8 mouse cellular contexts compared by ENCODE assay signal in the genomic region with DNA sequence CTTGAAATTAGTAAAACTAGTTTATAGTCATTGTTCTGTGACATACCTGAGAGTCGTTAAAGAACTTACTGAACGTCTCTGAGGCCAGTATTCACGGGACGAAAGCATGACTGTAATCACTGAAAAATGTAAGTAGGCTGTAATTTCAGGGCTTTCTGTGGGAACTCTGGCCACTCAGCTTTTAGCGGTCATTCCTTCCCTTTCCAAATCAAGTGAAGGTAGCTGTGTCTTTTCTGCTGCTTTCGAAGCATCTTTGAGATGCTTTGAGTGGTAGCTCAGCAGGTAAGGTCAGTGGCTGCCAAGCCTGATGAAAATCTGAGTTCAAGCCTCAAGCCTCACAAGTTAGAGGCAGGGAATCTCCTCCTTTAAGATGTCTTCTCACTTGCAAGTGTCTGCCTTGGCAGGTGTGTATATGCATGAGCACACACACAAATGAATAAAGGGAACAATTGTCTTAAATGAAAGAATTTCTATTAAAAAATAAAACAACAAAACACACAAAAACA. TPM values are rescaled to one million over a fixed set of nuclear protein-coding genes. Genes with fewer than 3 reads are reported as not detected.
DNase-seq lines count a peak whose midpoint lies in the region; ATAC-seq and TF ChIP-seq lines count a peak whose summit lies in the region.

No protein-coding gene starts in this region.

- H3K9me3 ChIP-seq in hindbrain, embryonic 12.5 days (replicated peaks), result no peaks in the 10 kb centered on the region
- no peaks in the 10 kb centered on the region for H3K9me3 ChIP-seq in hindbrain, embryonic 14.5 days (ENCODE audit: control insufficient read depth, low read length)
- no peaks in the 10 kb centered on the region for H3K9me3 ChIP-seq in limb, embryonic 14.5 days (ENCODE audit: control insufficient read depth, low read length)

- no peaks in the 10 kb centered on the region for H3K4me1 ChIP-seq in hindbrain, embryonic 12.5 days
- H3K4me1 ChIP-seq in hindbrain, embryonic 14.5 days (replicated peaks; ENCODE audit: control insufficient read depth, insufficient read depth, low read length), result no peaks in the 10 kb centered on the region
- peaks cover 8% of the 10 kb centered on the region; the same call in 1 of the 2 replicates for H3K4me1 ChIP-seq in limb, embryonic 14.5 days (ENCODE audit: control insufficient read depth, insufficient read depth, low read length)

- no peak overlapping the region for H3K27ac ChIP-seq in hindbrain, embryonic 12.5 days
- H3K27ac ChIP-seq in hindbrain, embryonic 14.5 days, result no peak overlapping the region
- H3K27ac ChIP-seq in limb, embryonic 14.5 days (replicated peaks; ENCODE audit: low read depth, low read length), result 0 out of 2 replicates have a peak overlapping the region, but pooled peaks have one; percentile 28

- WGBS in hindbrain, embryonic 12.5 days, result 75% methylated on average over 6 of the region's 6 CpGs
- 80% methylated on average over 6 of the region's 6 CpGs for WGBS in hindbrain, embryonic 14.5 days
- 26% methylated on average over 6 of the region's 6 CpGs for WGBS in limb, embryonic 14.5 days

- H3K36me3 ChIP-seq in hindbrain, embryonic 12.5 days, result no peaks in the 10 kb centered on the region
- no peaks in the 10 kb centered on the region for H3K36me3 ChIP-seq in hindbrain, embryonic 14.5 days (replicated peaks; ENCODE audit: control insufficient read depth, insufficient read depth)
- no peaks in the 10 kb centered on the region for H3K36me3 ChIP-seq in limb, embryonic 14.5 days (ENCODE audit: control insufficient read depth, insufficient read depth, low read length)

- no peak overlapping the region for H3K4me3 ChIP-seq in hindbrain, embryonic 12.5 days
- H3K4me3 ChIP-seq in hindbrain, embryonic 14.5 days (replicated peaks; ENCODE audit: low read length), result no peak overlapping the region
- H3K4me3 ChIP-seq in limb, embryonic 14.5 days (replicated peaks; ENCODE audit: low read length), result peak overlapping the region; percentile 19; the same call in 1 of the 2 replicates

- TF ChIP-seq POLR2A in limb, embryonic 14.5 days (IDR thresholded peaks at IDR 0.05; ENCODE audit: borderline replicate concordance, extremely low read depth, insufficient read depth, insufficient read length), result no peak

- no peak for ATAC-seq in hindbrain, embryonic 12.5 days (ENCODE audit: low FRiP score)
- ATAC-seq in hindbrain, embryonic 14.5 days (ENCODE audit: low FRiP score), result no peak
- ATAC-seq in limb, embryonic 14.5 days (ENCODE audit: low FRiP score, low read depth), result no peak

- no peak overlapping the region for H3K9ac ChIP-seq in hindbrain, embryonic 12.5 days
- no peak overlapping the region for H3K9ac ChIP-seq in hindbrain, embryonic 14.5 days
- no peak overlapping the region for H3K9ac ChIP-seq in limb, embryonic 14.5 days (ENCODE audit: low read depth, low read length, severe bottlenecking)

- H3K4me2 ChIP-seq in hindbrain, embryonic 12.5 days (replicated peaks), result peak overlapping the region; percentile 6; the same call in 1 of the 2 replicates
- H3K4me2 ChIP-seq in hindbrain, embryonic 14.5 days (replicated peaks), result no peak overlapping the region
- peak overlapping the region; percentile 31 for H3K4me2 ChIP-seq in limb, embryonic 14.5 days (replicated peaks; ENCODE audit: low read depth, low read length, severe bottlenecking)

- no peaks in the 10 kb centered on the region for H3K27me3 ChIP-seq in hindbrain, embryonic 12.5 days
- H3K27me3 ChIP-seq in hindbrain, embryonic 14.5 days (ENCODE audit: control insufficient read depth, insufficient read depth, low read length), result no peaks in the 10 kb centered on the region
- H3K27me3 ChIP-seq in limb, embryonic 14.5 days (ENCODE audit: control insufficient read depth, insufficient read depth, low read length), result no peaks in the 10 kb centered on the region

- no peak for DNase-seq in hindbrain, embryonic 14.5 days (ENCODE audit: low spot score)
- peak; percentile 72 for DNase-seq in A20 (ENCODE audit: low read depth, low spot score)
- peak; percentile 17 for DNase-seq in heart, adult 8-10 months (ENCODE audit: low spot score)
- DNase-seq in limb, embryonic 14.5 days (ENCODE audit: low spot score), result no peak
- DNase-seq in frontal cortex, adult 2 months (ENCODE audit: extremely low spot score in 1 of 2, low spot score in 1 of 2), result no peak
- DNase-seq in thymus, postnatal 25 days, result no peak
- no peak for DNase-seq in cerebellum, adult 18-20 months

RNA-seq across cellular contexts. Expression of a gene that starts 0.8 kb away (rescaled TPM):
- polyA plus RNA-seq in hindbrain, embryonic 12.5 days (2016; fragmentation: Nextera tagmentation; extraction: Ambion mirVana), result 0.96 and 1.4 TPM in 2 replicates
- 1.1 and 1.2 TPM in 2 replicates for polyA plus RNA-seq in hindbrain, embryonic 14.5 days (2014; fragmentation: Nextera tagmentation; extraction: Ambion mirVana)
- total RNA-seq in heart, adult 8-10 months (2022), result 10 to 100 TPM; 15.3 to 30.1 (median 20.8) TPM
- 0.75 and 0.99 TPM in 2 replicates for polyA plus RNA-seq in limb, embryonic 14.5 days (2012; rRNA removed)
- 1.4 and 1.8 TPM in 2 replicates for polyA plus RNA-seq in limb, embryonic 14.5 days (2014; fragmentation: Nextera tagmentation; extraction: Ambion mirVana)
- polyA plus RNA-seq in frontal cortex, adult 2 months (2012; rRNA removed), result 0.82 and 1.1 TPM in 2 replicates

Comparison
In these comparisons a context has a peak if more than half of its experiments do, and no peak if none do; other contexts are left out.
1. DNase-seq: peak in A20 (single experiment) and heart, adult 8-10 months (single experiment); none in hindbrain, embryonic 14.5 days (single experiment), limb, embryonic 14.5 days (single experiment), frontal cortex, adult 2 months (0 of 2), thymus, postnatal 25 days (single experiment) and cerebellum, adult 18-20 months (0 of 2).